In genomic region chr2:144652841-144653240, GRCm38 (mm10) we compare ENCODE assay signal across 23 mouse cellular contexts. TPM values are rescaled to one million over a fixed set of nuclear protein-coding genes. Genes with fewer than 3 reads are reported as not detected.
DNase-seq lines count a peak whose midpoint lies in the region; ATAC-seq lines count a peak whose summit lies in the region.
"Had no signal": no experiment of that assay in that cellular context is flagged by ENCODE, and none has a peak within 500 bp of the region (broad histone marks: within the 10 kb centered on the region; RNA-seq: fewer than 3 reads in every experiment).

No protein-coding gene starts in this region.

- H3K27ac ChIP-seq in intestine, embryonic 16.5 days (ENCODE audit: low read length), result no peak overlapping the region
- H3K27ac ChIP-seq: embryonic facial prominence, embryonic 10.5 days; embryonic facial prominence, embryonic 12.5 days; forebrain, embryonic 13.5 days; forebrain, embryonic 15.5 days; gastrocnemius, adult 2 months had no signal

- no peaks in the 10 kb centered on the region for H3K4me1 ChIP-seq in intestine, embryonic 16.5 days (ENCODE audit: control insufficient read depth, insufficient read depth, low read length)
- H3K4me1 ChIP-seq: embryonic facial prominence, embryonic 10.5 days; embryonic facial prominence, embryonic 12.5 days; forebrain, embryonic 13.5 days; forebrain, embryonic 15.5 days had no signal

- WGBS in intestine, embryonic 16.5 days, result 92% methylated on average over 4 of the region's 4 CpGs

- DNase-seq in cerebellum, postnatal 36 days, result no peak
- DNase-seq in cerebellum, adult 11-12 months, result peak; percentile 34
- no peak for DNase-seq in cerebellum, postnatal 14 days
- DNase-seq in brain, adult 2 months (ENCODE audit: low read depth, low spot score), result peak; percentile 82
- DNase-seq in cerebellum, adult 9-10 months, result peak; percentile 67
- no peak for DNase-seq in gastrocnemius, adult 18-20 months (ENCODE audit: low spot score)
- DNase-seq: adrenal gland, adult 8-10 months; adrenal gland, postnatal 14 days; adrenal gland, postnatal 36 days; B cell, adult 2 months; forebrain, postnatal 0 days; gastrocnemius, adult 2 months had no signal

- H3K9me3 ChIP-seq in intestine, embryonic 16.5 days (ENCODE audit: control insufficient read depth, low read length), result no peaks in the 10 kb centered on the region
- H3K9me3 ChIP-seq: embryonic facial prominence, embryonic 10.5 days; embryonic facial prominence, embryonic 12.5 days; forebrain, embryonic 13.5 days; forebrain, embryonic 15.5 days; G1E had no signal

- H3K4me2 ChIP-seq in intestine, embryonic 16.5 days (ENCODE audit: low read depth, low read length), result no peak overlapping the region
- H3K4me2 ChIP-seq: embryonic facial prominence, embryonic 12.5 days; forebrain, embryonic 13.5 days; forebrain, embryonic 15.5 days had no signal

- peak; percentile 71 for ATAC-seq in cerebellum, adult (ENCODE audit: insufficient number of reproducible peaks, low FRiP score, low TSS enrichment)
- ATAC-seq in intestine, embryonic 16.5 days, result no peak
- ATAC-seq: activated CD4-positive, CD25-positive, alpha-beta regulatory T cell, adult 4 months; CD4-positive, CD25-positive, alpha-beta regulatory T cell, adult 4 months; forebrain, embryonic 13.5 days; forebrain, embryonic 15.5 days; forebrain, postnatal 0 days; Patski had no signal

- no peak overlapping the region for H3K4me3 ChIP-seq in intestine, embryonic 16.5 days (ENCODE audit: low read length)
- H3K4me3 ChIP-seq: embryonic facial prominence, embryonic 10.5 days; embryonic facial prominence, embryonic 12.5 days; forebrain, embryonic 13.5 days; forebrain, embryonic 15.5 days; gastrocnemius, adult 2 months had no signal

- H3K9ac ChIP-seq in intestine, embryonic 16.5 days (ENCODE audit: low read depth, low read length), result no peak overlapping the region
- H3K9ac ChIP-seq: embryonic facial prominence, embryonic 12.5 days; forebrain, embryonic 13.5 days; forebrain, embryonic 15.5 days; forebrain, postnatal 0 days had no signal

- H3K36me3 ChIP-seq in intestine, embryonic 16.5 days (ENCODE audit: control insufficient read depth, insufficient read depth, low read length), result no peaks in the 10 kb centered on the region
- H3K36me3 ChIP-seq: embryonic facial prominence, embryonic 10.5 days; embryonic facial prominence, embryonic 12.5 days; forebrain, embryonic 15.5 days had no signal

- H3K27me3 ChIP-seq in intestine, embryonic 16.5 days (replicated peaks; ENCODE audit: control insufficient read depth, insufficient read depth, low read length), result no peaks in the 10 kb centered on the region
- H3K27me3 ChIP-seq: CH12.LX; embryonic facial prominence, embryonic 12.5 days; forebrain, embryonic 13.5 days; forebrain, embryonic 15.5 days; Patski had no signal

RNA-seq across cellular contexts. Expression of gene Dtd1, which starts 53.1 kb away (rescaled TPM):
- polyA plus RNA-seq in intestine, embryonic 16.5 days (2015; fragmentation: Nextera tagmentation; extraction: Ambion mirVana), result 46.7 and 50.0 TPM in 2 replicates
- 10 to 100 TPM; 13.1 to 13.5 TPM for total RNA-seq in gastrocnemius, adult 18-20 months (2021)

RNA-seq across cellular contexts. Expression of gene Smim26, which starts 59.0 kb away (rescaled TPM):
- polyA plus RNA-seq in intestine, embryonic 16.5 days (2015; fragmentation: Nextera tagmentation; extraction: Ambion mirVana), result 35.0 and 36.2 TPM in 2 replicates
- total RNA-seq in gastrocnemius, adult 18-20 months (2021), result 10 to 100 TPM; 75.6 to 87.0 TPM

Comparison
In these comparisons a context has a peak if more than half of its experiments do, and no peak if none do; other contexts are left out.
1. DNase-seq: peak in cerebellum, adult 11-12 months (single experiment), brain, adult 2 months (single experiment) and cerebellum, adult 9-10 months (single experiment); none in cerebellum, postnatal 36 days (0 of 2), cerebellum, postnatal 14 days (0 of 2) and gastrocnemius, adult 18-20 months (single experiment).